Mouse (Mus musculus) gastrocnemius, postnatal 4 days (tissue): ENCODE results near the gene Trmt11. TPM values are rescaled to one million over a fixed set of nuclear protein-coding genes. Genes with fewer than 3 reads are reported as not detected.
"Not testable (repeated sequence)": the region's sequence is repeated elsewhere in the genome, so short reads cannot be mapped to it uniquely, and the experiment has no call there.

Experiments used
- DNase-seq, 2 experiments: peaks; one replicate each; pipeline ENCODE4 v3.0.0; 2021 to 2022; ENCODE audit warnings: low spot score in 2 of 2, mixed read lengths in 2 of 2
- long read RNA-seq, 2 experiments: library from polyadenylated mRNA; stranded (forward); transcript quantifications; one replicate each; pipeline ENCODE4 v2.0.0; 2021
- total RNA-seq, 2 experiments: library from RNA; stranded (reverse); gene quantifications; 2 replicates each; pipeline ENCODE4 v1.2.3; 2021

The Trmt11 gene
- total RNA-seq = 1 to 10 TPM; 6.9 to 8.2 TPM
- long read RNA-seq, experiment 1, transcript Trmt11-201 (13 exons, 2,359 nt) = major isoform, 7 of 13 reads
- long read RNA-seq, experiment 1, partial matches to known transcripts = 2 of 13 reads
- long read RNA-seq, experiment 1, other reads (novel, unspliced or antisense) = 4 of 13 reads
- long read RNA-seq, experiment 2, partial matches to known transcripts = 1 of 18 reads
- long read RNA-seq, experiment 2, other reads (novel, unspliced or antisense) = 12 of 18 reads

DNA sequence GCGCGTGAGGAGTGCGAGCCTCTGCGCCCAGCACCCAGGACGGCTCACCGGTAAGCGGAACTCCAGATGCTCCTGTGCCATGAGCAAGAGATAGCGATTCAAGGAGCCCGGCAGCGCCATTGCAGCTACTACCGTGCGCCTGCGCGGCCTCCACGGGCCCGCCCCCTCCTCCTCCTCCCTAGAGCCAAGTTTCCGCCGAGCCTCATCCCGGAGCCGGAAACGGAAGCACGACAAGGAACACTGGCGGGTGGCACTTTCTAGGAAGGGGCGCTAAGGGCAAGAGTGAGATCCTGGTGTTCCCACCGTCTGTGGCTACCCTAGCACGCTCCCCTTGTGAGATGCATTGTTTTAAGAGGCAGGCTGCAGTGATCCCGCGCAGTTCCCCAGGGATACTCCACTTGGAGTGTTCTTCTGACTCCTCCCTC, at the start of gene Trmt11:
TSS of gene Trmt11 (minus strand) at position 208 of the 425 bp plus-strand sequence.
- DNase-seq = peak; percentile 81 to 90

DNA sequence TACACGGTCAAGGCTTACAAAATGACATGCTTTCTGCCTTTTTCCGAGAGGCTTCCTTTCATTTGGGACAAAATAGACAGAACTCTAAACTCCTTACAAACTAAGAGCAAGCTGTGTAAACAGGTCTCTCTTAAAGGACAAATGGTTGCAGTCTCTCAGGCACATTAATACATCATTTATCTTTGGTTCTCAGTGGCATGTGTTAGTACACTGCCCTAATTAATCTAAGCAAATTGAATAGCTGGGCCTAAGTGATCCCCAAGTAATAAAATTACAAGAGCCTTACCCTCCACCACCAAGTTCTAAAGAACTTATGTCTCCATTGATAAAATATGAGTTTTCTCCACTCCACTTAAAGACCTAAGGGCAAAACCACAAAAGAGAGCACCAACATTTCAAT, 47.1 kb upstream of the Trmt11 start:
- no peak for DNase-seq

DNA sequence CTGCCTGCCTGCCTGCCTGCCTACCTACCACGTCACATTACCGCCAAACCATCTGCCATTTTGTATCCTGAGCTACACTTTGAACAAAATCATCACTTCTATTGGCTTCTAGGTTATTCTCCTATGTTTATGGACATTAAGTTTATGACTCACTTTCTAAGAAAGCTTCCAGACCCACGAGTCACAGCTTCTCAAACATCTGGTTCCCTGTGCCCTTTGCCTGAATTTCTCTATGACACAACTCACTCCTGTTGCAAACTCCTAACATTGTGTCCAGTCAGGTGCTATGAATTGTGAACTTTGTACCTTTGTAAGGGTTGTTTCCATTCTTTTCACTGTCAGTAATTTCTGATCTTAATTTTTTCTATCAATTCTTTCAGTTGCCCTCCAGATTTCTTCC, 37.7 kb upstream of the Trmt11 start:
- no peak for DNase-seq

DNA sequence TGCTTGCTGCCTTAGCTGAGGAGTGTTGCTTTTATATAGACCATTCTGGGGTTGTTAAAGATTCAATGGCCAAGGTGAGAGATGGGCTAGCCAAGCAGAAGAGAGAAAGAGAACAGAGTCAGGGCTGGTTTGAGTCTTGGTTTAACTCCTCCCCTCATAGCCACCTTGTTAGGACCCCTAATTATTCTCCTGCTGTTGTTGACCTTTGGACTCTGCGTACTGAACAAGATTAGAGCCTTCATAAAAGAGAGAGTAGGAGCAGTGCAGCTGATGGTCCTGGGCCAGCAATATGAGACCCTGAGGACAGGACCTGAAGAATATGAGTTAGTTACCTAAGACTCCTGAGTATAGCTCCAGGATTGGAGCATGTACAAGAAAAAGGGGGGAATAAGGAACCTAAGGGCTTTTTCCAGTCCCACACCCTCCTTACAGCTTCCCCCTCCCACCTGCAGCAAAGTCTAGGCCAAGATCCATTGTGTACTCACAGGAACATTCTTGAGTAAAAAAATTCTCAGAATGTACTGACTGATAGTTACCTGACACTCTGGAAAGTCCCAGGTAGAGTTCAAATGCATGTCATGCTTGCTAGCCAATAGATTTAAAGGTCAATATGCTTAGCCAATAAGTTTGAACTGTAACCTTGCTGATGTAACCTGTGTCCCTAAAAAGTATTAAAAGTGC, 36.1 kb upstream of the Trmt11 start:
- DNase-seq = not testable (repeated sequence)

DNA sequence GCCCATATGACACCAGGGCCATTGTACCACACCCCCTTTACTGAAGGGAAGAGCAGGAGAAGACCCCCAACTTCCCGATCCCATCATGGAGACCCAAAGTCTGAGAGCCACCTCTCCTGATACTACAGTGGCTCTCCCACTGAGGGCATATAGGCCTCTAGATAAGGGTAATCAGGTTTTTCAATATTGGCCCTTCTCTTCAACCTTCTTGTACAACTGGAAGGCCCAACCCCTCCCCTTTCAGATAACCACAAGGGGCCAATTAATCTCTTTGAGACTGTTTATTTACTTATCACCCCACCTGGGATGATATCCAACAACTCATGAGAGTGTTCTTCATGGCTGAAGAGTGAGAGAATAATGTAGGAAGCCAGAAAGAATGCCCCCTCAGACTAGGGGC, 32.2 kb upstream of the Trmt11 start:
- no peak for DNase-seq

DNA sequence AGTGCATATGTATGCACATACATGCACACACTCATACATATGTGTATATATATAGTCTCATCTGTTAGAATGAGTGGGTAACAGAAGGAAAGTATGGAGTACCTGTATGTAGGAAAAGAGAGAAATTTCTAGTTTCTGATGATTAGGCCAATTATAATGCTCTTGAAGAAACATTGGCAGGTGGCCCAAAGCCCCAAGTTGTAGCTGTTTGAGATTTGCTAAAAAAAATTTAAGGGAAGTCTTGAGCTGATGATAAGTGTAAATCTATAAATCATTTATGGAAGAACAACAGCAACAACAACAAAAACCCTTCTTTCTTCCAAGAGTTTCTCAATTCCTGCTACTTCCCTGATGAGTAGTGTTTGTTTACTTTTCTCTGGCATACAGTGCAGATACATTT, 29.4 kb upstream of the Trmt11 start:
- DNase-seq = no peak

DNA sequence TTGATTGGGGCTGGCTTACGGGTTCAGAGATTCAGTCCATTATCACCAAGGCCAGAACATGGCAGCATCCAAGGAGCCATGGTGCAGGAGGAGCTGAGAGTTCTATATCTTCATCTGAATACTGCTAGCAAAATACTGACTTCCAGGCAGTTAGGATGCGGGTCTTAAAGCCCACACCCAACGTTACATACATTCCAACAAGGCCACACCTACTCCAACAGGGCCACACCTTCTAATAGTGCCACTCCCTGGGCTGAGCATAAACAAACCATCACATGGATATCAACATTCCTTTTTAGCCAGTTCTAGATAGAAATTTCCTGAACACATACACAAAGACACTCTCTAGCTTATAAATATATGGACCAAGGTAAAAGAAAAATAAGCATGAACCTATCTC, 29.0 kb upstream of the Trmt11 start, which contains the start of gene Hint3:
TSS of gene Hint3 (minus strand) at position 120 of the 400 bp plus-strand sequence.
- DNase-seq = no peak

DNA sequence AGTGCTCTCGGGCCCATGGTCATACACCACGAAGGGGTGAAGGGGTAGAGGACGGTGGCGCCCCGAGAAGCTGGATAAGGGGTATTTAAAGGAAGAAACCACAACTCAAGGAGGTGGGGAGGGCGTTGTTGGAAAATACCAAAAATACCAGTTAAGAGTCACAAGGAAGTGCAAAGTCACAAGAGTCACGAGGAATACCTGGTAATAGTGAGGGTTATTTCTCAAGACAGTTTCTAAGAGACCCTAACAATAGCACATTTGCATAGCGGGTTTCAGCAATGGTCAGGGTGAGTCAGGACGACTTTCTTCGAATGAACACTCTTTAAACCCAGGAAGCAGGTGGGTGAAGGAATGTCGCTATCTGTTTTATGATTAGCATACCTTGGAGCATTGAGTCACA, 27.9 kb upstream of the Trmt11 start:
- DNase-seq = not testable (repeated sequence)

DNA sequence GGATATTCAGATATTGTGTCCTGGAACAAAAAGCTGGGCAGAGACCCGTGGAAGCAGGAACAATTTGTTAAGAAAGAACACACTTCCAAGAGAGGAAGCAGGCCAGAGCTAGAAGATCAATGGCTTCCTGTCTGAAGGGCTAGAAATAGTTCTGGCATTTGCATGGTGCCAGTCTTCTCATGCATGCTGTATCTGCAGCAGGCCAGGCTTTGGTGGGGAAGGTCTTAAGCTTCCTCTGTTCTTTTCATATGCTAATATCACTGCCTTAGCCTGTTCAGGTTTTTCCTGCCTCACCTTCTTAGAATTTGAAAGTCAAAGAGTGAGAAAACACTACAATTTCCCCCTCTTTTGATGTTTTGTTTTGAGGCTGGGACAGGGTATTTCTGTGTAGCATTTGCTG, 27.0 kb upstream of the Trmt11 start:
- DNase-seq = no peak

DNA sequence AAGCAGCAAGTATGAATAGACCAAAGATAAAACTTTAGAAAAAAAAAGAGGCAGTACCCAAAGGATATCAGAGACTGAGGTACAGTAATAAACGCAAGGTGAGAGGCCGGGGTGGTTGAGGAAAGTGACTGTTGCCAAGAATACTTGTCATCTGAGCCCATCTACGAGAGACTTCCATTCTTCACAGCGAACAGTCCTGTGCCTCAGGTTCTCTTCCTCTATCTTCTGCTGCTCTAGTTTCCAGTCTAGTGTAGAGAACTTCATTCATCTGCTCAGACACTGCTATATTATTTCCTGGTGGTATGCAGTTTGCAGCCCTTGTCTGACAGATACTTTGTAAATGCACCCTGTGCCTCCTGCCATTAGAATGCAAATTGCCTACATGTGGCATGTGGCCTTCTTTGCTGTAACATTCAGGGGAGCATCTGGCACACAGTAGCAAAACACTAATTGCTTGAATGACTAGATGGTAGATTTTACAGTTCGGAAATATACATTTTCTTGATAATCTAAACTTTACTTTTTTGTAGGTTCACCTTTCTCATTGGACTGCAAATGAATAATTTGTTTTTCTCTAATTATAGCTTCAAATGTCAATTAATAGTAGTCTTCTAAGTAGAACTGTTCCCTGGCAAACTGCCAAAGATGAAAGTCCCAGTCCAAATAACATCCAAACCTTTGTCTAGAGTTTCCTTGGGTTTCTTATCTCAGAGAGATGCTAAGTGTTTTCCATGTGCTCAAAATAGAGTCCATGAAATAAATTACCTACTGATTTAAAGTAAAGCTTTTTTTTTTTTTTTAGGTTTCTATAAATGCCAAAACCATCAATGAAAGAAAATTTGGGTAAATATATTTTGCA, 23.8 kb upstream of the Trmt11 start:
- DNase-seq = no peak

DNA sequence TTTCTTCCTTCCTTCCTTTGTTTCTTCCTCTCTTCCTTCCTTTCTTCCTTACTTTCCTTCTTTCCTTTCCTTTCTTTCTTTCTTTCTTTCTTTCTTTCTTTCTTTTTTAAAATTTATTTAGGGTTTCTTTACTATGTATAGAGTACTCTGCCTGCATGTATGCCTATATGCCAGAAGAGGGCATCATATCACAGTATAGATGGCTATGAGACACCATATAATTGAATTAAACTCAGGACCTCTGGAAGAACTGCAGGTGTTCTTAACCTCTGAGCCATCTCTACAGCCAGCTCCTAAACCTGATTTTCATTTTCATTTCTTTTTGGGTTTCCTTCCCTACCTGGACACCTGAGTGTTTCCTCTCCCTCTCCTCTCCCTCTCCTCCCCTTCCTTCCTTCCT, 22.4 kb upstream of the Trmt11 start:
- DNase-seq = no peak

DNA sequence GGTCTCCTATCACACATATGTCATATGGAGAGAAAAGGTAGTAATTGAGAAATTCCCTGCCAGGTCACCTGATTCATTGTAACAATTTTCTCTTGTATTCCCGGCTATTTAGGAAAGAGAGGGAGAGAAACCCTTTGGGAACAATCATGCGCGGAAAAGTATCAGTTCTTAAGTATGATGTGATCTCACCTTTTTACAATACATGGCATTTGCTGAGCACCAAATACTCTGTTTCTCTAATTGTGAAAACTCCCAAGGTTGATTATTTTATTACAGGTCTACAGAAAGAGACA, 18.3 kb upstream of the Trmt11 start:
- DNase-seq = no peak

DNA sequence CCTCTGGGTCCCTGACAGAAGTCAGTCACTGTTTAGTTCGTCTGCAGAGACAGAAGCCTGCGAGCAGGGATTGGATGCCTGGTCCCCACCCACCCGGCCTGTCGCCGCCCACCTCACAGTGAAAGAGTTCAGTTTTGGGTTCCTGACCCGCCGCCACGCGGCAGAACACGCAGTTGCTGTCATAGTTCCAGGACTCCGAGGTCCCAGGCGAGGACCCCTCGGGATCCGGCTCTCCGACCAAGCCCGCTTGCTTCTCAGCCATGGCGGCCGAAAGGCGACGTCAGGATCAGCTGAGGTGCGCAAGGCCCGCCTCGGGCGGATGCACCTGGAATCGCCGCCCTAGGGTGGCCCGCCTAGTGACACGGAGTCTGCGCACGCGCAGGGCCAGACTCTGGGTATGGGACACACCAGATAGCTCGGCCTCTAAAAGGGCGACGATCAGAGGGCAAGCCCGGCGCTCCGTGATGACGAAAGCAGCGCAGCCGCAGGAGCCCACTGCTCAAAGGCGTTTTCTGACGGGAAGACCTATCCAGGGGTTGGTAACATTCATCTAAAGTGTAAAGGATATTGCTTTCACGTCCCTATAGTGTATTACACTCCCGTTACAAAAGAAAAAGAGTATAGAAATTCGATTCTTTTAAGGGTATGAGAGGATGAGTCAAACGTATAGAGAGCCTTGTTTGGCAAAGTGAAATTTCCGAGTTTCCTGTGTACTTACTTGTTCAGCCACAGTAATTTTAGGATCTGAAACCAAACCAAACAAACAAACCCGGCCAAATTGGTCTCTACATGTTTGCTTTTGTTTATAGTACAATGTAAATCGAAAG, 17.8 kb upstream of the Trmt11 start:
- DNase-seq = peak; percentile 97 to 99

DNA sequence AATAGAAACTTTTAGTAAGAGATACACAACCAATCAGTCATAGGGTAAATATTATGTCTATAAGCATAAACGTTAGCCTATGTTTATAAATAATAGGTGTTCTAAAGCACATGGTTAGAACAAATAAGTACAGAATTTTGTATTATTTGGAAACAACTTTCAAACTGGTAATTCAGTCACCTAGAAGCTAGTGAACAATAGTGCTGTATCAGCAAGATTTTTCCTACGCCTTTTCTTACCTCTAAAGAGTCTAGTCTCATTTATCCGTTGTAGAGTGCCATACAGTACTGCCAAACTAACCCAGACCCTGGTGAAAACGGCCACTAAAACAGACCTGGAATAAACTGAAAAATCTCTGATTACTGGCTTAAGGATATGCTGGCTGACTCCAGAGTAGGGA, 12.5 kb upstream of the Trmt11 start:
- DNase-seq = no peak

DNA sequence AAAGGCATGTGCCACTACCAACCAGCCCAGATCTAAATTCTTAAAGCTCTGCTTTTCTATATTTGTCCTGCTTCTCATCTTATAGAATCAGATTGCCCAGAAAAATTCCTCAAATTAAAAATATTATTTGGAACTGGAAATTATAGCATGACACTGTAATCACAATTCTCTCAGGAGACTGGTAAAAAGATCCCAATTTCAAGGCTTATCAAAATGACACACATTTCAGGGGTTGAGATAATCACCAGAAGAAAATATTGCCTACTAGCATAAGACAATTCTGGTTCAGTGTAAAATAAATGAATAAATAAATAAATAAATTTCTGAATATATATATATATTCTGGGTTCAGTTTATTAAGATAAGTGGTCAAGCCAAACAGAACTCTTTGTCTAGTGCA, 9.1 kb upstream of the Trmt11 start:
- DNase-seq = no peak

DNA sequence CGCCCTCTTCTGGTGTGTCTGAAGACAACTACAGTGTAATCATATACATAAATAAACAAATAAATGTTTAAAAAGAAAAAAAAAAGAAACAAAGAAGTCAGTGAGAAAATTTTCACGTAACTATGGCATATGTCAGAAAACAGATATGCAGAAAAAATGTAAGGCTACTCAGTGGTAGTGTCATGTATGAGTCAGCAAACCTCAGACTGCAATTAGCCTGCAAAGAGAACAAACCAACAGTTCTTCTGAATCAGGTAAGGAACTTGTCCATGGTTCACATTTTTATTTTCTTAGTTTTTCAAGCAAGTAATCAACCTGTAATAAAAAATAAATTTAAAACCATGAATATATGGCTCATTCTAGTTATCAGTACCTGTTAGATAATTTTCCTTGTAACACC, 7.6 kb upstream of the Trmt11 start:
- DNase-seq = no peak

DNA sequence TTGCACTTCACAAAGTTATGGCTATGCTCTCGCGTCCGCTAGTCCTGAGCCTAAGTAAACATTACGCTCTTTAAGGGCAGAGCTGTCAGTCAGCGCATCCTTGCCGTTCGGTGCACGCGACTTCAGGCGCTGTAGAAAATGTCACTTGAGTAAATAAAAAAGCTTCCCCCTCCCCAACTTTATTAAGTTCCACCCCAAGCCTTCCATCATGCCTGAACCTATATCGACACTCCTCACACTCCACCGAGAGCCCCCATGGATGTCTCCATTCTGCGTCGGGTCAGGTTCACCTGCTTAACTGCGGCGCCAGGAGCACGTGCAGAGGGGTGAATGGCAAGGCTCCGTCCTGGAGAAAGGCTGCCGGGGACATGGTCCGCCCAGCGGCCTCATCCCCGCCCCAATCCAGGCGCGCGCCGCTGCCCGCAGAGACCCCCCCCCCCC, 435 bp downstream of the Trmt11 start:
- DNase-seq = peak in 1 of 2 experiments; percentile 18

DNA sequence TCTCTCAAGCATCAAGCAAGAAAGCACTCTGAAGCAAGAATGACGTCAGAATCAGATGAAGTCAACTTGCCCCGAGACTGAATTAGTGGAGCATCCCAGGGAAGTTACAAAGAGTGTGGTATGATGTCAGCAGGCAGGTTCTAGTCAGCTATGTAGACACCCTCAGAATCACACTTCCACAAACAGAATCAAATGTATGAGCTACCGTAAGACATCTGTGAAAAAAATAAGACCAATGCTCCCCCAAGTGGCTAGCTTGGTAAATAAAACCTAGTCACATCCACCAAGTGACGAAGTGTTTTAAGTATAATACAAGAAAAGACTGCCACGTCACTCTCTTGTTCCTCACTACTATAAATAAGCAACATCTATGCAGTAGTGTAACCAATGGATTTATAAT, 13.5 kb downstream of the Trmt11 start:
- DNase-seq = no peak

DNA sequence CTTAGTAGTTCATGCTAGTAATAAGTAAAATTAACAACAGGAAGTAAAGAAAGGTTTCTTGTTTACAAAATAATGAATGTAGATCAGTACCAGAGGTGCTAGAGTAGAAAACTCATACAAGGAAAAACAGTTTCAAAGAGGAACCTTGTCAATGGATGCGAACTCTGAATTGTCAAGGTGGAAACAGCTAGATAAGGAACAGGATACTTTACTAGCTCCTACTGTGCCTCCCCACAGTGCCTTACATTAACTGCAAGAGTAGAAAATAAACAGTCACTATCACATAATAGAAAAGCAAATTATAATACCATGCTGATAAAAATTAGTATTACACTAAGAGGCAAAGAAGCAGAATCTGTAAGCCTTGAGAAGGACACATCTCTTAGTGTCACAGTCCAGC, 14.9 kb downstream of the Trmt11 start:
- no peak for DNase-seq

DNA sequence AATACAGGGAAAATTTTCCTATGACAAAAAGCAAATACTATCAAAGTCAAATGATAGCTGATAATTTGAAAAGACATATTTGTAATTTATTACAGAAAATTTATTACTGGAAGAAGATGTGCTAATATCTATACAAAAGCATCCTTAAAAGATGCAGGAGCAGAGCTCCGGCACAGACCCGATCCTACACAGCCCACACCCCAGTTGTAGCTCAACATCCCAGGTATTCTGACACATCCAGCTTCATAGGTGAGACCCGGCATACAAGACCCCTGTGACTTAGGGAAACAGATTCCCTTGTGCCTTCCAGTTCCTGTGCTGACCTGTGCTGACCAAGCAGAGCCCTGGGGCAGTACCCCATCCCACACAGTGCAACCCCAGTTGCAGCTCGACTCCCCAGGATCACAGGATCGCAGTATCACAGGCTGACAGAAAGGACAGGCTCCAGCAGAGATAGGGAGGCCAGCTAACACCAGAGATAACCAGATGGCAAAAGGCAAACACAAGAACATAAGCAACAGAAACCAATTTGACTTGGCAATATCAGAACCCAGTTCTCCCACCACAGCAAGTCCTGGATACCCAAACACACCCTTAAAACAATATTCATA, 22.8 kb downstream of the Trmt11 start:
- DNase-seq = no peak

DNA sequence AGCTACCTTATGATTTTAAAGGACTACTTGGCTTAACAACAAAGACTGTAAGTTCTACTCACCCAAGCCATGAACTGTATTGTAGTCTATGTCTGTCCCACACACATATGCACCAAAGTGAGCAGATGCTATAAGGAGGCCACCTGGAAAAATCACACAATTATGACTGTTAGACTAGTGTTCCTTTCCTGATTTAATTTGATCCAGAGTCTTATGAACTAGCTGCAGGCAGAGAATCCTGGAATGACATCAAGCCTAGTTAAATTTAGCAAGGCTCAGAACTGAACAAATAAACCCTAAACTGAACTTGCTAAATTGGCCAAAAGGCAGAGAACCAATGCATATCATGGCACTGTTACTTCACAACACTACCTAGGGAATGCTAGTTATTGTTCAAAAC, 34.2 kb downstream of the Trmt11 start:
- DNase-seq = no peak
